Mouse (Mus musculus) lung, embryonic 15.5 days (tissue): ENCODE results near the gene Cubn. TPM values are rescaled to one million over a fixed set of nuclear protein-coding genes. Genes with fewer than 3 reads are reported as not detected.

Source experiments
- ATAC-seq: fragments of 200-750 bp; cut with Nextera tagmentation; 2 replicates; pipeline ENCODE4 v1.8.0; 2017; ENCODE audit warnings: moderate number of reproducible peaks, borderline replicate concordance; ENCODE audit not compliant: low FRiP score, low TSS enrichment; ENCODE audit errors: extremely low read depth
- H3K27ac ChIP-seq: fragments of 300-500 bp; sonication (generic); 2 replicates; pipeline ENCODE4 v1.5.1; 2015; ENCODE audit warnings: moderate library complexity, mild to moderate bottlenecking, inconsistent platforms
- H3K27me3 ChIP-seq: fragments of 300-500 bp; sonication (generic); 2 replicates; pipeline ENCODE4 v1.6.1; 2015; ENCODE audit warnings: inconsistent platforms
- H3K36me3 ChIP-seq: fragments of 300-500 bp; sonication (generic); 2 replicates; pipeline ENCODE4 v1.6.1; 2015; ENCODE audit warnings: inconsistent platforms
- H3K4me1 ChIP-seq: fragments of 300-500 bp; sonication (generic); 2 replicates; pipeline ENCODE4 v1.6.1; 2015; ENCODE audit warnings: inconsistent platforms
- H3K4me2 ChIP-seq: fragments of 300-500 bp; sonication (generic); 2 replicates; pipeline ENCODE4 v1.6.1; 2015; ENCODE audit warnings: inconsistent platforms, mild to moderate bottlenecking, moderate library complexity
- H3K4me3 ChIP-seq: fragments of 300-500 bp; sonication (generic); 2 replicates; pipeline ENCODE4 v1.5.1; 2015; ENCODE audit warnings: mild to moderate bottlenecking, inconsistent platforms
- H3K9ac ChIP-seq: fragments of 300-500 bp; sonication (generic); 2 replicates; pipeline ENCODE4 v1.6.1; 2015; ENCODE audit warnings: inconsistent platforms
- H3K9me3 ChIP-seq: fragments of 300-500 bp; sonication (generic); 2 replicates; pipeline ENCODE4 v1.6.1; 2016; ENCODE audit warnings: inconsistent platforms
- WGBS: fragments of 180-500 bp; shearing (Covaris S2); methylation state at CpG from one replicate; pipeline ENCODE4 v1.1.7; 2015; 5-methylcytosine and 5-hydroxymethylcytosine counted together
- polyA plus RNA-seq: library from polyadenylated mRNA; unstranded; fragments of >200 nt; fragmentation: Nextera tagmentation; extraction: Ambion mirVana; gene quantifications from 2 replicates; pipeline ENCODE4 v1.2.1, GENCODE M21; 2015

Gene Cubn
- polyA plus RNA-seq, 1 experiment from 2014 or later, result 0.76 TPM

DNA sequence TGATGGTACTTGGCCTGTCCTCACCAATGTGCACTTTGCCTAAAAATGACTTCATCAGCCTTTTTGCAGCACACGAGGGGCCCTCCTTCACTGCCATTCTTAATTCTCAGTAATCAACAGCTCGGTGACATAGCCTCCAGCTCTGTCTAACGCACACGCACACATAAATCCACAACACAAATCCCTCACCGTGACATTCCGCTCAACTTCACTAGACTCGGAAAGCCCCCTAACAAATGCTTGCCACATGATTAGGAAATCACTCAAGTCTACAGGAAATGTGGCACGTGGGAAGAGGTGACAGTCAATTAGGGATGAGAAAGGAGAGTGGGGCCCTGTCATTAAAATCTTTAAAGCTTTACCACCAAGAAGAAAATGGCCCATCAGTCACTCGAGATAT lies 250.9 kb downstream of the Cubn start:
- H3K4me1 ChIP-seq, result no peaks in the 10 kb centered on the region
- no peaks in the 10 kb centered on the region for H3K27me3 ChIP-seq
- no peak overlapping the region for H3K9ac ChIP-seq
- no peak overlapping the region for H3K4me3 ChIP-seq
- no peaks in the 10 kb centered on the region for H3K9me3 ChIP-seq
- H3K27ac ChIP-seq, result no peak overlapping the region
- H3K36me3 ChIP-seq, result 0 out of 2 replicates have a peak, but pooled peaks cover 3% of the 10 kb centered on the region
- 68% methylated on average over 9 of the region's 9 CpGs for WGBS
- no peak for ATAC-seq
- H3K4me2 ChIP-seq, result no peak overlapping the region

DNA sequence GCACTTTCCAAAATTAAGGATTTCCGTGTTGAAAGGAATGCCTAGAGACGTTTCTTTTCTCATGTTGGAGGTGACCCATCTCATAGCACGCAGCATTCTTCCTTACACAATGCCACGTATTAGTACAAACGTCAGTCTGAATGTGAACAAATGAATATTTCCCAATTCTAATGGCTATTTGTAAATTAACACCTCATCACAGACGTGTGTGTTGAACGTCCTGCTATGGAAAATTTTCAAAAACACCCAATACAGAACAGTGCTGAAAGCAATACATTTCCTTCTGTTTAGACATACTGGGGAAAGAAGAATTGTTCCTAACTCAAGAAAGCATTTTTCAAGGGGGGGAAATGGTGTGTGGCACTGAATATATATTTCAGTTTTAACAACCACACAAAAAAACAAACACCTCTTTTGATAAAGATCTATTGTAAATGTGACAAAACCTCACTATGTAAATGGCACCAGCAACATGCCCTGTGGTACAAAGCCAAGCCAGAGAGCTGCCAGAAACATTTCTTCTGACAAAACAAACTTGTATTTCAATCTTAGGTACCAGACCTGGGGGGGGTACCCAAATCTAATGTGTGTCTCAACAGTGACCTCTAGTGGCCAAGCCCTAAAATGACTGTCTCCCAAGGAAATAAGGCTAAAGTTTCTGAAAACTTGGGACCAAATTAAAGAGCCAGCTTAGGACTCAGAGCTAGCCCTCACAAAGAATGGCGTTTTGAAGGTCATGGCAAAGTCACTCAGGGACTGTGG lies 254.3 kb downstream of the Cubn start:
- peak; percentile 64; the same call in 1 of the 2 replicates for ATAC-seq
- no peak overlapping the region for H3K9ac ChIP-seq
- 36% methylated on average over 8 of the region's 8 CpGs for WGBS

DNA sequence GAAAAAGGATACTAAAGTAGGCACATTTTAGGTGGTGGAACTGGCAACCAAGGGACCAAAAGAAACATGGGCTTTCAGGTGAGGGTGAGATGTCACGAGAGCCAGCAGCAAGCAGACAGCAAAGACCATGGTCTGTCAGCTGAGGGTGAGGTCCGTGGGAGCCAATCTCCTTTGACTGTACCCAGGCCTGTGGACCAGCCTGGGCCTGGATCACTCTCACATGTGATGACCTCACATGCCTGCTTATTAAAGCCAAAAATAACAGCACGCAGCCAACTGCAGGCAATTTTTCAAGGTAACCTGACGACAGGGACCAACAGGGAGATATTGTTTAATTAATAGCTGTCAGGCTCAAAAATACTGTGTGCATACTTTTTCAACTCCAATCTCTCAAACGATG lies 255.9 kb downstream of the Cubn start:
- Histone ChIP-seq H3K4me2 (no peak overlapping the region), H3K4me3 (no peak overlapping the region), H3K9me3 (no peaks in the 10 kb centered on the region), H3K4me1 (no peaks in the 10 kb centered on the region), H3K27me3 (no peaks in the 10 kb centered on the region), H3K36me3 (0 out of 2 replicates have a peak, but pooled peaks cover 3% of the 10 kb centered on the region), H3K9ac (no peak overlapping the region), H3K27ac (no peak overlapping the region)
- 58% methylated on average over 5 of the region's 5 CpGs for WGBS
- ATAC-seq, result no peak

More for the DNA sequence above, 254.3 kb downstream of the Cubn start:
- Histone ChIP-seq H3K4me2 (no peak overlapping the region), H3K27ac (no peak overlapping the region), H3K36me3 (0 out of 2 replicates have a peak, but pooled peaks cover 3% of the 10 kb centered on the region), H3K4me1 (no peaks in the 10 kb centered on the region), H3K27me3 (no peaks in the 10 kb centered on the region), H3K4me3 (no peak overlapping the region), H3K9me3 (no peaks in the 10 kb centered on the region)

DNA sequence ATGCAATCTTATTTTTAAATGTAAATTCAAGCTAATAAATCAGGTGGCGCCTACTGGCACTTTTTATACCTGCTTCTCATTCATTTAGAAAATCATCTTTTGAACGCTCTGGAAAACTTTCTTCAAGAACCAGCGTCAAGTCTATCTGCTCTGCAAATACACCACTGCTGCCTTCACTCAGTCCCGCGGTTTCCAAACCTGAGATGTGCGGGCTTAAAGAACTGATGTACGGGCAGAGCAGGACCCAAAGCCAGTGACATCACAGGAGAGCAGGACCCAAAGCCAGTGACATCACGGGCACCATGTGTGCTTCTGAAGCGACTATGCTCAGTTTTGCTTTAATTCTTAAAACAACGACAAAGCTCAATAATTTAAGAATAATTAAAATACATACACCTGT lies 256.8 kb downstream of the Cubn start:
- Histone ChIP-seq H3K9me3 (no peaks in the 10 kb centered on the region), H3K36me3 (0 out of 2 replicates have a peak, but pooled peaks cover 3% of the 10 kb centered on the region), H3K9ac (no peak overlapping the region), H3K4me1 (no peaks in the 10 kb centered on the region), H3K27me3 (no peaks in the 10 kb centered on the region), H3K27ac (no peak overlapping the region), H3K4me2 (no peak overlapping the region), H3K4me3 (no peak overlapping the region)
- WGBS, result 83% methylated on average over 10 of the region's 10 CpGs
- no peak for ATAC-seq

DNA sequence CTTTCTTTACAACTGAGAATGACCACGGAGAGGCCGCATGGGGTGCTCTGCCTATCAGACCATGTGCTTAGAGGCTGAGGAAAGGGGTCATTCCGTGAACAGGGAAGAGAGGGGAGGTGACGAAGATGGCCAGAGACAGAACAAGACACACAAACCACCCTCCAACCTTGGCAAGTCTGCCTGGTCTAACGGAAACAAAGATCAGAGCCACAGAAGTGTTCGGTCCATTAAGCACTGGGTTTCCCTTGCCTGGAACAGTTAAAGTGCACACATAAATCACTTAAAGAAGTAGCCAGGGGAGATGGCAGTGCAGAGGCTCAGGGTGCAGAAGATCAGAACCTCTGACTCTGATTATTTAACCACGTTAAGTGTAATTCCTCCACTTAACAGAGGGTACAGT lies 257.7 kb downstream of the Cubn start:
- Histone ChIP-seq H3K4me1 (no peaks in the 10 kb centered on the region), H3K36me3 (no peaks in the 10 kb centered on the region), H3K4me3 (no peak overlapping the region), H3K9me3 (no peaks in the 10 kb centered on the region), H3K4me2 (no peak overlapping the region), H3K27ac (no peak overlapping the region), H3K9ac (no peak overlapping the region), H3K27me3 (no peaks in the 10 kb centered on the region)
- WGBS, result 41% methylated on average over 7 of the region's 7 CpGs
- no peak for ATAC-seq

DNA sequence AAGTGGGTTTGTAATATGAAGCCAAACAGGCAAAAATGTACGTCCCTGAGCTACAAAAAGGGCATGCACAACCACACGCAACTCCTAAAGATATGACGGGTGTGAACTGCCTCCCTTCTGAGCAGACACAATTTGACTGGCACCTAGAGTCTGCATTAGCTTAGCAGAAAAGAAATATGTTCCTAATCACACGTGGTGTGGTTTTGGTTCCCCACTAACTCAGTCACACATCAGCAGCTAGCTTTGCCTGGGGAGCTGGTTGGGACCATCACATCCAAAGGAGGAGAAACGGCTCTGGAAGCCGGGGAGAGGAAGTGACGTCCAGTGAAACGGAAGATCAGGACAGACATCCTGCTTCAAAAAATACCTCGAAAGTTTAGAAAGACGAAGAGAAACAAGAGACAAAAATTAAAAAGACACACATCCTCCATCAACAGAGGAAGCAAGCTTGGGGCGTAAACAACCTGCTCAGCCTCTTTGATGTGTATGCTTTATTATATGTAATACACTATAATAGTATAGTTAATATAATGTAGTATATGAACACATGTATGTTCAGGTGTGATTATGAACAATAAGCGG lies 258.3 kb downstream of the Cubn start:
- WGBS, result 65% methylated on average over 12 of the region's 12 CpGs
- ATAC-seq, result no peak
- Histone ChIP-seq H3K9ac (no peak overlapping the region), H3K4me3 (no peak overlapping the region), H3K27me3 (no peaks in the 10 kb centered on the region), H3K4me2 (no peak overlapping the region), H3K4me1 (no peaks in the 10 kb centered on the region), H3K9me3 (no peaks in the 10 kb centered on the region), H3K36me3 (no peaks in the 10 kb centered on the region), H3K27ac (no peak overlapping the region)

DNA sequence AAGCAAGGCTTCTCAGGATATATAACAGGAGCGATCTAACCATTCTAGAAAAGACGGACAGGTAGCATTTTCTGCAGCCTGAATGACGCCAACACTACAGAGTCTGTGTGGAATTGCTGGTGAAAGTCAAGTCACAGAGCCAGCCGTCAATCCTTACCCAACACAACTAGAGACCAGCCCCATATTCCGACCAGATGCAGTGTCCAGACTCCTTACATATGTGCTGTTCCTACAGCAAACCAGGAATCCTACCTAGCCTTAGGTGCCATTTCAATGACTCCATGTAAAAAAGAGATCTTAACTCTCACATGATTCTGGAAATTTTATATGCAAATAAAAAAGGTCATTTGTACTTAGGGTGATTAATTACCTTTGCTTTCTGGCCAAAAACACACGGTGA lies 259.3 kb downstream of the Cubn start:
- 85% methylated on average over 6 of the region's 6 CpGs for WGBS
- H3K9ac ChIP-seq, result no peak overlapping the region

DNA sequence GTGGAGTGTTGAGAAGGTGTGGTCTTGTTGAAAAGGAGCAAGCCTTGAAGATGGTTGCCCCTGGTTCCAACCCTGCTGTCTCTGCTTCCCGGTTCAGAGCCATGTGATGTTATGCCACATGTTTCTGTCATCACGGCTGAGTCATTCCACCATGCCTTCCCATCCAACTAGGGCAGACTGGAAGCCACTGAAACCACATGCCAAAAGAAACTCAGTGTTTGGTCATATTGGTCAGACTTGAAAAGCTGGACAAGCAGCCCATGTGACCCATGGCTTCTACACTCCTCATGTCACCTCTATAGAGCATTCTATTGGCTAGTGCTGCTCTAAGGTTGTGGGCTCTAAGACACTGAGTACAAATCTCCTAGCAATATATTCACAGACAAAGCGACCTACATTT lies 261.9 kb downstream of the Cubn start:
- 93% methylated on average over 3 of the region's 3 CpGs for WGBS
- no peak overlapping the region for H3K9ac ChIP-seq

More for the DNA sequence above, 259.3 kb downstream of the Cubn start:
- no peaks in the 10 kb centered on the region for H3K9me3 ChIP-seq
- H3K4me3 ChIP-seq, result no peak overlapping the region
- no peaks in the 10 kb centered on the region for H3K27me3 ChIP-seq
- no peaks in the 10 kb centered on the region for H3K4me1 ChIP-seq
- no peak overlapping the region for H3K27ac ChIP-seq
- no peak for ATAC-seq
- H3K36me3 ChIP-seq, result no peaks in the 10 kb centered on the region
- H3K4me2 ChIP-seq, result no peak overlapping the region

More for the DNA sequence above, 261.9 kb downstream of the Cubn start:
- no peak overlapping the region for H3K4me2 ChIP-seq
- no peaks in the 10 kb centered on the region for H3K4me1 ChIP-seq
- no peak for ATAC-seq
- H3K9me3 ChIP-seq, result no peaks in the 10 kb centered on the region
- no peak overlapping the region for H3K4me3 ChIP-seq
- no peaks in the 10 kb centered on the region for H3K36me3 ChIP-seq
- no peak overlapping the region for H3K27ac ChIP-seq
- no peaks in the 10 kb centered on the region for H3K27me3 ChIP-seq

Other genes starting within 250 kb of the Cubn start
- gene Rsu1, start 220.4 kb downstream of the Cubn start, polyA plus RNA-seq, result 165 and 168 TPM in 2 replicates
- 16.0 and 16.2 TPM in 2 replicates for gene Trdmt1, start 52.9 kb upstream of the Cubn start, polyA plus RNA-seq
- 856 and 870 TPM in 2 replicates for gene Vim, start 82.1 kb upstream of the Cubn start, polyA plus RNA-seq